Mouse (Mus musculus) G1E (cell line): Measurements from ENCODE around the gene Serpinh1.

Source experiments
- CTCF ChIP-seq: IDR thresholded peaks from 2 replicates; pipeline ENCODE4 v1.5.1; 2012; ENCODE audit warnings: low read depth, low read length, inconsistent platforms, mixed read lengths
- GATA1 ChIP-seq: IDR thresholded peaks from 2 replicates; pipeline ENCODE4 v1.6.1; 2012; ENCODE audit warnings: borderline replicate concordance, low read length, inconsistent platforms, mixed read lengths
- GATA2 ChIP-seq: IDR thresholded peaks from 2 replicates; pipeline ENCODE4 v1.6.1; 2012; ENCODE audit warnings: low read depth, low read length, inconsistent platforms, borderline replicate concordance
- POLR2AphosphoS5 ChIP-seq: IDR thresholded peaks from 2 replicates; pipeline ENCODE4 v1.6.1; 2012; ENCODE audit warnings: low read depth, low read length, inconsistent platforms; ENCODE audit not compliant: insufficient replicate concordance
- TAL1 ChIP-seq: conservative IDR thresholded peaks from 2 replicates; pipeline ENCODE4 v1.6.1; 2012; ENCODE audit warnings: low read depth, low read length, inconsistent platforms, mixed read lengths

- TF ChIP-seq CTCF (no peak), GATA2 (no peak), GATA1 (no peak), TAL1 (no peak), POLR2AphosphoS5 (no peak)
Observed at GRCm38 (mm10) chr7:99381214-99382087, 28.4 kb upstream of the Serpinh1 start, which contains the start of gene Gdpd5.
